Mouse (Mus musculus) hindbrain, embryonic 13.5 days (tissue): ENCODE measurements at regions not wholly inside any gene's neighbourhood (a gene's known extent, or its start where the extent isn't known, plus 50 kb on each side); places are given as distances from the start of the nearest gene placed in this dataset.

Experiments
- ATAC-seq: fragments of 200-750 bp; cut with Nextera tagmentation; 2 replicates; pipeline ENCODE4 v1.8.0; 2017; ENCODE audit warnings: moderate TSS enrichment; ENCODE audit not compliant: low FRiP score
- H3K27ac ChIP-seq: fragments of 300-500 bp; sonication (generic); 2 replicates; pipeline ENCODE4 v1.5.1; 2015; ENCODE audit warnings: inconsistent platforms, mild to moderate bottlenecking, moderate library complexity
- H3K27me3 ChIP-seq: fragments of 300-500 bp; sonication (generic); 2 replicates; pipeline ENCODE4 v1.6.1; 2015; ENCODE audit warnings: mild to moderate bottlenecking, inconsistent platforms
- H3K36me3 ChIP-seq: fragments of 300-500 bp; sonication (generic); 2 replicates; pipeline ENCODE4 v1.6.1; 2015; ENCODE audit warnings: mild to moderate bottlenecking, inconsistent platforms
- H3K4me1 ChIP-seq: fragments of 300-500 bp; sonication (generic); replicated peaks from 2 replicates; pipeline ENCODE4 v1.6.1; 2015; ENCODE audit warnings: inconsistent platforms
- H3K4me2 ChIP-seq: fragments of 300-500 bp; sonication (generic); 2 replicates; pipeline ENCODE4 v1.6.1; 2015; ENCODE audit warnings: inconsistent platforms, mild to moderate bottlenecking, moderate library complexity
- H3K4me3 ChIP-seq: fragments of 300-500 bp; sonication (generic); 2 replicates; pipeline ENCODE4 v1.5.1; 2015; ENCODE audit warnings: mild to moderate bottlenecking, inconsistent platforms
- H3K9ac ChIP-seq: fragments of 300-500 bp; sonication (generic); 2 replicates; pipeline ENCODE4 v1.6.1; 2015; ENCODE audit warnings: mild to moderate bottlenecking, inconsistent platforms
- H3K9me3 ChIP-seq: fragments of 300-500 bp; sonication (generic); 2 replicates; pipeline ENCODE4 v1.6.1; 2016; ENCODE audit warnings: inconsistent platforms
- WGBS: fragments of 180-500 bp; shearing (Covaris S2); methylation state at CpG from one replicate; pipeline ENCODE4 v1.1.7; 2015; 5-methylcytosine and 5-hydroxymethylcytosine counted together

GRCm38 (mm10) chr11:31771491-31772439, 100.1 kb upstream of the Bod1 start:
- no peak overlapping the region for H3K9ac ChIP-seq
- H3K4me2 ChIP-seq: no peak overlapping the region
- no peaks in the 10 kb centered on the region for H3K36me3 ChIP-seq
- 0 out of 2 replicates have a peak, but pooled peaks have one; percentile 15 for ATAC-seq
- H3K4me3 ChIP-seq: no peak overlapping the region
- H3K27me3 ChIP-seq: no peaks in the 10 kb centered on the region
- peaks cover 36% of the 10 kb centered on the region for H3K4me1 ChIP-seq
- peak overlapping the region; percentile 78 for H3K27ac ChIP-seq
- H3K9me3 ChIP-seq: no peaks in the 10 kb centered on the region
- WGBS: 85% methylated on average over 6 of the region's 6 CpGs

- Histone ChIP-seq H3K9ac (no peak overlapping the region), H3K9me3 (no peaks in the 10 kb centered on the region), H3K4me1 (no peaks in the 10 kb centered on the region), H3K36me3 (no peaks in the 10 kb centered on the region), H3K4me3 (no peak overlapping the region), H3K27ac (no peak overlapping the region), H3K27me3 (no peaks in the 10 kb centered on the region), H3K4me2 (no peak overlapping the region)
- WGBS: 89% methylated on average over 8 of the region's 8 CpGs
- no peak for ATAC-seq
Observed at GRCm38 (mm10) chr11:31777531-31777930, 94.5 kb upstream of the Cpeb4 start.

GRCm38 (mm10) chr11:31778766-31779165, 93.2 kb upstream of the Cpeb4 start:
- H3K36me3 ChIP-seq: no peaks in the 10 kb centered on the region
- H3K9me3 ChIP-seq: no peaks in the 10 kb centered on the region
- H3K4me3 ChIP-seq: no peak overlapping the region
- H3K27ac ChIP-seq: no peak overlapping the region
- 81% methylated on average over 4 of the region's 4 CpGs for WGBS
- H3K9ac ChIP-seq: no peak overlapping the region
- no peaks in the 10 kb centered on the region for H3K27me3 ChIP-seq
- no peak for ATAC-seq
- no peak overlapping the region for H3K4me2 ChIP-seq
- no peaks in the 10 kb centered on the region for H3K4me1 ChIP-seq

GRCm38 (mm10) chr11:31779267-31779666, 92.7 kb upstream of the Cpeb4 start:
- no peaks in the 10 kb centered on the region for H3K27me3 ChIP-seq
- H3K9me3 ChIP-seq: no peaks in the 10 kb centered on the region
- H3K36me3 ChIP-seq: no peaks in the 10 kb centered on the region
- no peak overlapping the region for H3K4me2 ChIP-seq
- 95% methylated on average over 2 of the region's 2 CpGs for WGBS
- H3K4me1 ChIP-seq: no peaks in the 10 kb centered on the region
- H3K4me3 ChIP-seq: no peak overlapping the region
- no peak overlapping the region for H3K27ac ChIP-seq
- no peak overlapping the region for H3K9ac ChIP-seq
- ATAC-seq: no peak

- Histone ChIP-seq H3K9me3 (no peaks in the 10 kb centered on the region), H3K4me1 (0 out of 2 replicates have a peak, but pooled peaks cover 6% of the 10 kb centered on the region), H3K27me3 (no peaks in the 10 kb centered on the region), H3K36me3 (no peaks in the 10 kb centered on the region), H3K9ac (no peak overlapping the region), H3K4me3 (no peak overlapping the region), H3K27ac (no peak overlapping the region), H3K4me2 (no peak overlapping the region)
- no peak for ATAC-seq
- 89% methylated on average over 6 of the region's 6 CpGs for WGBS
Observed at GRCm38 (mm10) chr11:31780969-31781368, 91.0 kb upstream of the Cpeb4 start.

- Histone ChIP-seq H3K27ac (no peak overlapping the region), H3K9ac (no peak overlapping the region), H3K9me3 (no peaks in the 10 kb centered on the region), H3K4me3 (no peak overlapping the region), H3K4me2 (no peak overlapping the region), H3K4me1 (0 out of 2 replicates have a peak, but pooled peaks cover 6% of the 10 kb centered on the region), H3K36me3 (no peaks in the 10 kb centered on the region), H3K27me3 (no peaks in the 10 kb centered on the region)
- 87% methylated on average over 6 of the region's 6 CpGs for WGBS
- no peak for ATAC-seq
Observed at GRCm38 (mm10) chr11:31781605-31782004, 90.4 kb upstream of the Cpeb4 start.

GRCm38 (mm10) chr11:31783506-31784063, 88.4 kb upstream of the Cpeb4 start:
- no peak overlapping the region for H3K9ac ChIP-seq
- no peak for ATAC-seq

GRCm38 (mm10) chr11:31784332-31784901, 87.6 kb upstream of the Cpeb4 start:
- Histone ChIP-seq H3K4me2 (no peak overlapping the region), H3K9ac (no peak overlapping the region), H3K4me3 (no peak overlapping the region), H3K27me3 (no peaks in the 10 kb centered on the region), H3K4me1 (0 out of 2 replicates have a peak, but pooled peaks cover 6% of the 10 kb centered on the region), H3K27ac (no peak overlapping the region), H3K9me3 (no peaks in the 10 kb centered on the region), H3K36me3 (no peaks in the 10 kb centered on the region)
- WGBS: 93% methylated on average over 6 of the region's 6 CpGs
- ATAC-seq: no peak

More at GRCm38 (mm10) chr11:31783506-31784063, 88.4 kb upstream of the Cpeb4 start:
- Histone ChIP-seq H3K27ac (no peak overlapping the region), H3K4me1 (0 out of 2 replicates have a peak, but pooled peaks cover 6% of the 10 kb centered on the region), H3K9me3 (no peaks in the 10 kb centered on the region), H3K36me3 (no peaks in the 10 kb centered on the region), H3K4me3 (no peak overlapping the region), H3K4me2 (no peak overlapping the region), H3K27me3 (no peaks in the 10 kb centered on the region)
- WGBS: 79% methylated on average over 4 of the region's 4 CpGs

- no peaks in the 10 kb centered on the region for H3K9me3 ChIP-seq
- H3K4me2 ChIP-seq: no peak overlapping the region
- H3K9ac ChIP-seq: no peak overlapping the region
- H3K4me3 ChIP-seq: no peak overlapping the region
- H3K4me1 ChIP-seq: 0 out of 2 replicates have a peak, but pooled peaks cover 6% of the 10 kb centered on the region
- H3K36me3 ChIP-seq: no peaks in the 10 kb centered on the region
- ATAC-seq: no peak
- 75% methylated on average over 7 of the region's 7 CpGs for WGBS
- H3K27me3 ChIP-seq: no peaks in the 10 kb centered on the region
- H3K27ac ChIP-seq: no peak overlapping the region
Observed at GRCm38 (mm10) chr11:31785160-31785559, 86.9 kb upstream of the Cpeb4 start.

GRCm38 (mm10) chr11:31787376-31787775, 84.6 kb upstream of the Cpeb4 start:
- ATAC-seq: no peak
- Histone ChIP-seq H3K36me3 (no peaks in the 10 kb centered on the region), H3K4me1 (0 out of 2 replicates have a peak, but pooled peaks cover 6% of the 10 kb centered on the region), H3K27ac (no peak overlapping the region), H3K9ac (no peak overlapping the region), H3K27me3 (no peaks in the 10 kb centered on the region), H3K9me3 (no peaks in the 10 kb centered on the region), H3K4me3 (no peak overlapping the region), H3K4me2 (no peak overlapping the region)
- 95% methylated on average over 2 of the region's 2 CpGs for WGBS

GRCm38 (mm10) chr11:31787917-31788703, 83.9 kb upstream of the Cpeb4 start:
- Histone ChIP-seq H3K36me3 (no peaks in the 10 kb centered on the region), H3K4me3 (no peak overlapping the region), H3K9ac (no peak overlapping the region), H3K9me3 (no peaks in the 10 kb centered on the region), H3K4me2 (no peak overlapping the region), H3K4me1 (0 out of 2 replicates have a peak, but pooled peaks cover 6% of the 10 kb centered on the region), H3K27ac (no peak overlapping the region), H3K27me3 (no peaks in the 10 kb centered on the region)
- WGBS: 71% methylated on average over 2 of the region's 2 CpGs
- ATAC-seq: no peak

- H3K9ac ChIP-seq: no peak overlapping the region
- H3K4me1 ChIP-seq: 0 out of 2 replicates have a peak, but pooled peaks cover 4% of the 10 kb centered on the region
- no peaks in the 10 kb centered on the region for H3K27me3 ChIP-seq
- no peak overlapping the region for H3K4me3 ChIP-seq
- no peak for ATAC-seq
- H3K27ac ChIP-seq: no peak overlapping the region
- H3K4me2 ChIP-seq: no peak overlapping the region
- WGBS: 86% methylated on average over 3 of the region's 3 CpGs
- no peaks in the 10 kb centered on the region for H3K36me3 ChIP-seq
- no peaks in the 10 kb centered on the region for H3K9me3 ChIP-seq
Observed at GRCm38 (mm10) chr11:31789967-31790366, 82.0 kb upstream of the Cpeb4 start.
